Mouse (Mus musculus) right cerebral cortex, postnatal 25 days (tissue): Measurements from ENCODE around the gene Dnph1.
"Not testable (repeated sequence)": the region's sequence is repeated elsewhere in the genome, so short reads cannot be mapped to it uniquely, and the experiment has no call there.

Experiments used
- DNase-seq: peaks from one replicate; pipeline ENCODE4 v3.0.0; 2022

Dnph1 gene

GRCm38 (mm10) chr17:46496623-46497434 is at the start of gene Dnph1:
Dnph1 (plus strand) TSS chr17:46496711.
- DNase-seq = peak; percentile 81

- DNase-seq = no peak
Observed at GRCm38 (mm10) chr17:46452683-46453082, 43.8 kb upstream of the Dnph1 start.

GRCm38 (mm10) chr17:46453302-46453948 is 43.1 kb upstream of the Dnph1 start:
- no peak for DNase-seq

- no peak for DNase-seq
Observed at GRCm38 (mm10) chr17:46453970-46454411, 42.5 kb upstream of the Dnph1 start.

- no peak for DNase-seq
Observed at GRCm38 (mm10) chr17:46454539-46454938, 42.0 kb upstream of the Dnph1 start.

GRCm38 (mm10) chr17:46455110-46455691 is 41.3 kb upstream of the Dnph1 start:
- DNase-seq = no peak

- DNase-seq = no peak
Observed at GRCm38 (mm10) chr17:46457791-46458190, 38.7 kb upstream of the Dnph1 start.

- DNase-seq = no peak
Observed at GRCm38 (mm10) chr17:46458439-46458838, 38.1 kb upstream of the Dnph1 start.

- DNase-seq = no peak
Observed at GRCm38 (mm10) chr17:46460673-46461072, 35.8 kb upstream of the Dnph1 start.

- no peak for DNase-seq
Observed at GRCm38 (mm10) chr17:46461347-46461746, 35.2 kb upstream of the Dnph1 start.

GRCm38 (mm10) chr17:46462226-46462625 is 34.3 kb upstream of the Dnph1 start:
- DNase-seq = no peak

- no peak for DNase-seq
Observed at GRCm38 (mm10) chr17:46467830-46468229, 28.7 kb upstream of the Dnph1 start.

GRCm38 (mm10) chr17:46476601-46477000 is 19.9 kb upstream of the Dnph1 start:
- DNase-seq = no peak

- DNase-seq = no peak
Observed at GRCm38 (mm10) chr17:46477286-46477685, 19.2 kb upstream of the Dnph1 start.

- DNase-seq = peak; percentile 71
Observed at GRCm38 (mm10) chr17:46483561-46484001, 12.9 kb upstream of the Dnph1 start.

GRCm38 (mm10) chr17:46484021-46484431 is 12.5 kb upstream of the Dnph1 start:
- DNase-seq = peak; percentile 45

- DNase-seq = no peak
Observed at GRCm38 (mm10) chr17:46484461-46484875, 12.0 kb upstream of the Dnph1 start.

- peak; percentile 38 for DNase-seq
Observed at GRCm38 (mm10) chr17:46486995-46487394, 9.5 kb upstream of the Dnph1 start.

GRCm38 (mm10) chr17:46487431-46487830 is 9.1 kb upstream of the Dnph1 start, which contains the start of gene Ttbk1:
Ttbk1 (minus strand) TSS chr17:46487675.
- peak; percentile 69 for DNase-seq

GRCm38 (mm10) chr17:46495486-46495885 is 1.0 kb upstream of the Dnph1 start:
- no peak for DNase-seq

GRCm38 (mm10) chr17:46496081-46496480 is 430 bp upstream of the Dnph1 start:
- not testable (repeated sequence) for DNase-seq

- no peak for DNase-seq
Observed at GRCm38 (mm10) chr17:46497956-46498355, 1.4 kb downstream of the Dnph1 start.

GRCm38 (mm10) chr17:46502775-46503174 is 6.3 kb downstream of the Dnph1 start:
- no peak for DNase-seq
